Mouse (Mus musculus) cerebellum, adult (tissue): ENCODE measurements around the gene Igf2bp2.

ENCODE experiments used
- ATAC-seq: cut with Nextera tagmentation; 2 replicates; pipeline ENCODE4 v1.9.2; 2017; ENCODE audit warnings: mild to moderate bottlenecking, moderate library complexity, mixed read lengths; ENCODE audit not compliant: insufficient number of reproducible peaks, low FRiP score, low TSS enrichment

Gene Igf2bp2

DNA sequence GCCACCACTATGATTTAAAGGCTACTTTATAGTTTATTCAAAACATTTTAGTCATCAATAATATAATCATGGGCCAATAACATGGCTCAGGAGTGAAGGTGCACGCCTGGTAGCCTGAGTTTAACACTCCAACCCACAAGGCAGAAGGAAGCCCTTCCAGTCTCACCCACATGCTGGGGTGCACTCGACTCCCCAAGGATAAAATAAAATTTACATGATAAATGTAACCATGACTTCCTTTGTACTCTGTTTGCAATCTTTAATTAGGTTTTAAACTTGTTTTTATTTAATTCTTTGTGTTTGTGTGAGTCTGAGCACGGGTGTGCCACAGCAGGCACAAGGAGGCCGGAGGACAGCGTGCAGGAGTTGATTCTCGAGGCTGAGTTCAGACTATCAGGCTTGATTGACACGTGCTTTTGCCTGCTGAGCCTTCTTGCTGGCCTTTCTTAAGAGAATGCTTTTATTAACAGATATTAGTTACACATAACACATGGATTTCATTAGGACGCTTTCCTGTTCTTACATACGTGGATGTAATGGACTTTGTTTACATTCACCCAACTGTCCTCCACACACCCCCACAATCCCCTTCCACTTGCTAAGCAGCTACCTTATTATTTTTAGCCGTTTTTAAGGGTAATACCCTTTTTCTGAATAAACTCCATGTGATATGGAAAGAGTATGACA lies 13.3 kb downstream of the Igf2bp2 start:
- ATAC-seq, result no peak

DNA sequence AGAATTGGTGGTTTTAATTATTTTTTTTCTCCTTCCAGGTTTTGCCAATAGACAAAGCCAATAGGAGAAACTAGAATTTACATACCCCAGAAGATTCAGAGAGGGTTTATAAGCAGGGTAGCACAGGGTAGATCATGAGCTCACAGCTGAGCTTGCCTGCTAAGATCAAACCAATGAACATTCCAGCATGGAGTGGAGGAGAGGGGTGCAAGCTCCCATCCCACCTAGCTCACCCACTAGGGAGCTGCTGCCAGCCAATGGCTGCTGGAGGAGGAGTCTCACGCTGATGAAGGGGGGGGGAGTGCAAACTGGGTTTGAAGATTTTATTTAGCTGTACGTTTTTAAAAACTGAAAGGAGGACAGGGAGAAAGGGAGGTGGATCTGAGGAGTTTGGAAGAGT lies 14.0 kb downstream of the Igf2bp2 start:
- ATAC-seq, result no peak

DNA sequence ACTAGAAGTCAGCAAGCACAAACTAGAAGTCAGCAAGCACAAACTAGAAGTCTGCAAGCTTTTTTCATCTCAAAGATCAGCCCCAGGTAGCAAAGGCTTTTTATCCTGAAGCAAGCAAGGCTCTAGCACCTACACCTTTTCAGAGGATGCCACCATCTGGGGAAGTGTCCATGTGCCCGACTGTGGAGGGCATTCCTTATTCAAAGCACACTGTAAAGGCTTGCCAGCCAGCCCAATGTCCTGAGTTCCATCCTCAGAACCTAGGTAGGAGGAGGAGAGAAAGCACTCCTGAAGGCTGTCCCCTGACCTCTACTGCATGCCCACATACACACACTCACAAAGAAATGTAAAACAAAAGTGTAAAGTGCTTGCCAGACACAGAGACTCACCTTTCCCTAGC lies 16.0 kb downstream of the Igf2bp2 start:
- no peak for ATAC-seq

DNA sequence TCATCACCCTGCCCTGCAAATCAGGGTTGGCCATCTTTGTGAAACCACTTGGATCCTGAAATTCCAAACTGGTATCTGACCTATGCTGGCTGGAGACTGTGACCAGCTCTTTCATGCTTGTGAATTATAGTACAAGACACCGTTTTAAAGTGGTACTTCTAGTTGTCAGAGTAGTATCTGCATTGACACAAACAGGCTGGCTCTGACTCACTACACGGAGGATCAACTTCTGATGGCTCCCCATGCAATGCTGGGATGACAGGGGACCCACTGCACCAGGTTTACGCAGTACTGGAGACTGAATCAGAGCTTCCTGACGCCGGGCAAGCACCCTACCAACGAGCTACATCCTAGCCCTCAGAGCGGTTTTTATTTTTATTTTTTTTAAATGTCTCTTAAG lies 17.0 kb downstream of the Igf2bp2 start:
- no peak for ATAC-seq

DNA sequence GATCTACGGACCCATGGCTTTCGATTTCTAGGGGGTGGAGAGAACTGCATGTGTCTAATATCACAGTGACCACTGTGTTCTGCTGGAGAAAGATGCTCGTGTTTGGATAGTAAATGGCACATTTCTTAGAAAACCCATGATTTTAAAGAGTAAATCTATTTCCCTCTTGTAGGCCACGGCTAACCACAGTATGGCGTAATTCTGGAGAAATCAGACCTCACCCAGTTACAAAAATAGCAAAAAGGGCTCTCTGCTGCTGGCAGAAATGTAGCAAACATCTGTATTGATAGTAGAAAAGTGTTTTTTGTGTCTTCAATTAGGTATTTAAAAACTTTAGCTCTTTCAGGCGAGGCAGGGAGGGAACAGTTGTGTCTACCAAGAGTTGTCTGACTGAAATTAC lies 18.6 kb downstream of the Igf2bp2 start:
- ATAC-seq, result no peak

DNA sequence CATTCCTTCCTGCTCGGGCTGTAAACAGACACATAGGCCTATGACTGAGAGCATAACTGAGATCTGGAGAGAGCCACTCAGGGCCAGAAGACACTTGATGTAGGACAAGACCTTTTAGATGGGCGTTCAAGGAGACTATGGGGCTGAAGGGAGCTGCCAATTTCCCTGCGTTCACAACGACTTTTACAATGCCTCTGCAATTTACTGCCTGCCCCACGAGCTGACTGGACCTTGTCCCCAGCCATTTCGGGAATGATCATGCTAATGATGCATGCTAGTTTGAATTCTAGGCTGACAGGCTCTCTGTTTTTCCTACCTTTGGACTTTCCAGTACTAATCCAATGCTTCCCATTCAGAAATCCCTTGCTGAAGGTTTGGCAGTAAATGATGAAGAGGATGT lies 22.2 kb downstream of the Igf2bp2 start:
- no peak for ATAC-seq

DNA sequence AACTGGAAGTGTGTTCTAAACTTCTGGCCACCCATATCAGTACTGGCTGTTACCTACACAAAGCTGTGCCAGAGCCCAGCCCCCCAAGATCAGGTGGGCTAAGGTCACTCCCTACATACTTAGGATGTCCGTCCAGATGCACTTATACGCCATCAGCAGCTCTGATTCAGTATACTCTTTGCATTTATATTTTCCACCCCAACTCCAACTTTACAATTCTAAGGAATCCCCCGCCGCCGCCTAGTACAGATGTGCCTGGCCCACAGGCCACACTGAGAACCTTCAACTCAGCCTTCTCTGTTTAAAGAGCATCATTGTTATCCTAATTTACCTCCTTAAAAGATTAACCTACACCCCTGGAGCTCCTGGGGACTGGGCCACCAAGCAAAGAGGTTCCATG lies 23.3 kb downstream of the Igf2bp2 start:
- no peak for ATAC-seq

DNA sequence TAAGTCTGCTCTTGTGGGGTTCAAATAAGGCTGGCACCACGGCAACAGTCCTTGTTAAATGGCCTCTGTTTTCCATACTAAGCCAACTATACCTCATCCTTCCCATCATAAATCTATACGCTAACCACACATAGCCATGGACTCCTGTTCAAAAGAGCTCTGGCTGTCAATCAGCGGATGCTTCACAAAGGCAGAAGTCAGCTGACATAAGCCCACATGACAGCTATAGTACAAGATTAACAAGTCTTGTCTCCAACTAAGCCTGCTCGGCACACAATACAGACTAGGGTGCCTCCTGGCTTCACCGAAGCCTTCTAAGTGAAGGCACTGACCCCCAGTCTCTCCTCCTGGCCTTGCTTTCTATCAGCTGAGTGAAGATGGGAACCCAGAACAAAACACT lies 26.9 kb downstream of the Igf2bp2 start:
- ATAC-seq, result no peak

DNA sequence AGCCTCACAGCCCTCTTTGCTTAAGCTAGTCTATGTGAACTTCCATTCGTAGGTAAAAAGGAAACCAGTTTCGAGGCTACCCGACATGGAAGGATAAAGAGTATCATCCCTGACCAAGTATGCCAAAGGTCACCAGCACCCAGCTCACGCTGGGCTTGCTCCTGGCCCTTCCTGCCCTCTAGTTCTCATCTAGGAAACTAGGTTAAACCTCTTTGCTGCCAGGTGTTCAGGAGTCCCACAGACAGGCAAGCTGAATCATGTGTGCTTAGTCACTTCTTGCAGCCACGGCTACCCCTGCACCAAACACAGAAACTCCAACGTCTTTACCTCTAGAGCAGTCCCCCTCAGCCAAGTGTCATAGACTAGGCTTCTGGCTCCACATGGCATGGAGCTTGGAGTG lies 31.8 kb downstream of the Igf2bp2 start:
- no peak for ATAC-seq

DNA sequence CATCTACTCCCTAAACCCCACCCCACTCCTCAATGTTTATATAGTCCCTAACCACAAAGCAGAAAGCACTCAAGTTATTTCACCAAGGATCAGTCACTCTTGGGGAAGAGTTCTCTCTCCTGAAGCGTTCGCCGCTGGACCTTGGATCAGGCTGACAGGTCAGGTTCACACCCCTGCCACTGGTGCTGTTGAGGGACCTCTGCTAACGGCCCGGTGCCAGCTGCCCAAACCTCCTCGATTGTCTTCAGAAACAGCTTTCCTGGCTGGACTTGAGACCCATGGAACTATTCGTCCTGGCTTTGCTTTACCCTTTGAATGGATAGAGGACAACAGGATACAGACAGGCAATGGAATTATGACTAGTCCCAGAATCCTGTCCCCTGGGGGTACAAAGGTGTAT lies 33.6 kb downstream of the Igf2bp2 start:
- ATAC-seq, result no peak

DNA sequence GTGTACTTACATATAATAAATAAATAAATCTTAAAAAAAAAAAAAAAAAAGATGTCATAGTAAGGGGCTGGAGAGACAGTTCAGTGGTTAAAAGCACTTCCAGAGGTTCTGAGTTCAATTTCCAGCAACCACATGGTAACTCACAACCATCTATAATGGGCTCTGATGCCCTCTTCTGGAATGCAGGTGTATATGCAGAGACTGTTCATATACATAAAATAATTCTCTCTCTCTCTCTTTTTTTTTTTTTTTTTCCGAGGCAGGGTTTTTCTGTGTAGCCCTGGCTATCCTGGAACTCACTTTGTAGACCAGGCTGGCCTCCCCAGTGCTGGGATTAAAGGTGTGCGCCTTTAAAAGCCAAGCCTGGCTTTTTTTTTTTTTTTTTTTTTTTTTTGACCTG lies 34.5 kb downstream of the Igf2bp2 start:
- no peak for ATAC-seq

DNA sequence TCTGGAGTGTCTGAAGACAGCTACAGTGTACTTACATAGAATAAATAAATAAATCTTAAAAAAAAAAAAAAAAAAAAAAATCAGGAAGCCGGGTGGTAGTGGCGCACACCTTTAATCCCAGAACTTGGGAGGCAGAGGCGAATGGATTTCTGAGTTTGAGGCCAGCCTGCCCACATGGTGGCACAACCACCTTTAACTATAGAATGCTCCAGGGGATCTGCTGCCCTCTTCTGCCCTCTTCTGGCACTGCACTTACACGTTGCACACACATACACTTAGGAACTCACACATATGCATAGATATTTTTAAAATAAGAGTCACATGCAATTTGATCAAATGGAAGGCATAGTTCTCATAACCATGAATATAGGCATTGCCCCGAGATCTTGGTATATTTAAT lies 35.3 kb downstream of the Igf2bp2 start:
- ATAC-seq, result no peak

DNA sequence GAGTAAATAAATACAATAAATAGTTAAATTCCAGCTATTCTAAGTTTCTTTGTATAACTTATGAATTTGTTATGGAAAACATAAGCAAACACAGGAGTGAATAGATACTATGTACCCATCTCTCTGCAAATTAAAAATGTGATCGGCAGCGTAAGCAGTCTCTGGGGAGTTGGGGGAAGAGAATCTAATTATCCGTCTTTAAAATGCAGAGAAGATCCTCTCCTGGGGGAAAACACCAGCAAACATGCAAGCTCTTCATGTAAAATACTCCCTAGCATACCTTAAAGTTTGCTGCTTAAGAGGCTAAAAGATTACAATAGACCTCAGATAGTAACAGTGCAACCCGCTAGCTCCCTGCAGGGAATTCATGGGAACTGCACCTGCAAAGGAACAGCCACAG lies 36.2 kb downstream of the Igf2bp2 start:
- no peak for ATAC-seq

DNA sequence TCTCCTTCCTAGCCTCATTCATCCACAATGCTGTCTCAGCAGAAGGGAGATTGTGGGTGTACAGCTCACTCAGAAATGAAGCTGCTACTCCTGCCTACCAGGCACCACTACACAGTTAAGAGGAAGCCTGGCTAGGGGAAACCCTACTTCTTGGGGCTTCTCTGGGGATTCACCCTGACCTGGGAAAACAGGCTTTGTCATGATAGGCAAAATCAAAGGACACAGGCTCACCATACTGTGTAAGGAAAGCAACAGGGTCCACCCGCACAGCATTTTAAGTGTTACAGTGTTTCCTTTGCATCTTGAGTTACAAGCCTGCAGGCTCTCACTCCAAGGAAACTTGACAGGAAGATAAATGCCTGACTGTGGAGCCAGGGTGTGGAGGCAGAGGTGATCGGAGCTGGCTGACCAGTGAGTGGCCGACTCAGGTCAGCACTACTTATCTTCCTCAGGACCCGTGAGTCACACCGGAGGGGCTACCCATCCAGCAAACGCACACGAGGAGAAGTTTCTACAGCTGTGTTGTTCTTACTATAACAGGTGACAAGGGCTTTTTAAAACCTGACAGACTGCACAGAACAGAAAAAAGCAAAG lies 38.7 kb downstream of the Igf2bp2 start:
- no peak for ATAC-seq

DNA sequence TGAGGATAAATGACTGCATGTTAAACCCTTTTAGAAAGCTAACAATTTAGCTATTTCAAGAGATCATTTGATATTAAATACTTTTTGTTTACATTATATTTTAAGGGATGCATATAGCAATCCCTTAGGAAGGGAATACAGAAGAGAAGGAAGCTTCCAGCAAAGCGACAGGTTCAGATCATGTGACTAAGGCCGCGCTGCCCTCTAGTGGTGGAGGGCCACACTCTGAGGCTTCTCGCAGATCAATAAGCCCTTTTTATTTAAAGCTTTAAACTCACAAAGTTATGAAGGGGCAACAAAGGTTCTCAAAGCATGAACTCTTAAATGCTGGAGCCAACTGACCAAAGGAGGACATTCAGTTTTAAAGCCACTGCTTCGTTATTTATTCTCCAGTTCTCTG lies 39.4 kb downstream of the Igf2bp2 start:
- ATAC-seq, result no peak

DNA sequence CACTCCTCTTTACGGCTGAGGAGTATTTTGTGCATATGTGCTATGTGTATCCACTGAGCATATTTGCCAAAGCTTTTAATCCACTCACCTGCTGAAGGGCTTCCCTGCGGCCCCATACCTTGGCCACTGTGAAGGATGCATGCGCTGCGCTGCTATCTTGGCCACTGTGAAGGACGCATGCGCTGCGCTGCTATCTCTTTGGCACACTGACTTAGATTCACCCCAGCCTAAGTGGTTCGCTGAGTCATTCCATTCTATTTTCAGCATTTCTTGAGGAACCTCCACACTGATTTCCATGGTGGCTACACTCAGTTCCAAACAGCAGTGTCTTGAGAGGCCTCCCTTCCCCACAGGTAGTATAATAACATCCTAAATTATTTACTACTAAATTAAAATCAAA lies 42.0 kb downstream of the Igf2bp2 start:
- no peak for ATAC-seq

DNA sequence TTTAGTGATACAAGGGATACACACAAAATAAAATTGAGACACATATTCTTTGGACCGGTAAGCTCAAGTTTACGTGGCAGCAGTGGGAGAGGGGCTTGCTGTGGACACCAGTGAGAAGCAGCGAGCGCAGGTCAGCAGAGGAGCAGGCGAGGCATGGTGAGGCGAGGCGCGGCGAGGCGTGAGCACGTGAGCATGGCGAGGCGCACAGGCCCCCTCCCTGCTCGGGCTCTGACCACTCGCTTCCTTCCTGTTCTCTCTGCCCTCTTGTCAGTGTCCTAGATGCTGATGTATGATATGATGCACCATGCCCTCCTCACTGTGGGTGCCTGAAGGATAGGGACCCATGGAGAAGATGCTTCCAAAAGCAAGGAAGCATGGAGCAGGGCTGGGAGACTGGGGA lies 43.6 kb downstream of the Igf2bp2 start:
- no peak for ATAC-seq

DNA sequence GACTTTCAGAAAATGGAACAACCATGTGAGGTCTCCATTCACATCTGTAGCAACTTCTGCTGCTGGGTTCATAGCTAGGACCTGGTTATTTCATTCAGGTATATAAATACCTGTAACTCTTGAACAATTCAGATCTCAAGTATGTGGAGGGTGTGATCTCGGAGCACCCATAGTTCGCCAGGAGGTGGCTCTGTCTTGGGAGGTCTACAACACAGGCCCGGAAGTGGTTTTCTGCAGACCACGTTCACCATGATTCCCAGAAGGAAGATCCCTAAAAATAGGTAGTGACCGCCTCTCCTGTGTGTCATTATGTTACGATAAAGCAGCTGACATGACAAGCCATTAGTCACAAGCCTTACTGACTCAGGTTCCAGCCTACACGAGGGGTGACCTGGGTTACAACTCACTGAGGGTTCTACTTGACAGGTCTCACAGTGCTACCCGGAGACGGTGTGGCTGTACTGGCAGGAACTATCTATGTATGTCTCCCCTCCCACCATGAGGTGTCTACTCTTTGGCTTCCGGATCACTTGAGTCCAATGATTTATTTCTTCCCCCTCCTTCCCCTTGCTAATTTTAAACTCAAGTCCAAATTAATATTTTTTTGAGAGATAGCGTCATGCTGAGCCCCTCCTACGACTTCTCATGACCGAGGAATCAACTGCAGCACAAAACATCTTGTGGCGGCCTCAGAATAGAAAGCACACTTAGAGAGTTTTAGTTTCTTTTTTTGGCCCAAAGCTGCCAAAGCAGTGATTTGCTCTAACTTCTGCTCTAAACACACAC lies 44.2 kb downstream of the Igf2bp2 start:
- no peak for ATAC-seq

DNA sequence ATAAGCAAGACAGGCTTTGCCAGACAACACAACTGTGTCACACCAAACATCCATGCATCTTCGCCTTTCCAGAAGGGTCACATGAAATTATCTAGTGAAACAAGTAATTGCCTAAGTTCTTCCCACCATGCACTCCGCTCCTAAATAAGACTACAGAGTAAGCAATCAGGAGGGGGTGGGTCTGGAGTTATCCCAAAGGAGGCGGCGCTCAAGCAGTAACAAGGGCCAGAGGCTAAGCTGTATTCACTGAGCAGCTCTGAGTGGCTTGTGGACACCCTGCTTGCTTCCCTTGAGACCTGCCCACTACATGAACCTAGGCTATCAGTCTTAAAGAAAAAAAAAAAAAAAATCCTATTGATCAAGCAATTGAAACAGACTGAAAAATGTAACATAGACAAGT lies 44.9 kb downstream of the Igf2bp2 start:
- ATAC-seq, result no peak

DNA sequence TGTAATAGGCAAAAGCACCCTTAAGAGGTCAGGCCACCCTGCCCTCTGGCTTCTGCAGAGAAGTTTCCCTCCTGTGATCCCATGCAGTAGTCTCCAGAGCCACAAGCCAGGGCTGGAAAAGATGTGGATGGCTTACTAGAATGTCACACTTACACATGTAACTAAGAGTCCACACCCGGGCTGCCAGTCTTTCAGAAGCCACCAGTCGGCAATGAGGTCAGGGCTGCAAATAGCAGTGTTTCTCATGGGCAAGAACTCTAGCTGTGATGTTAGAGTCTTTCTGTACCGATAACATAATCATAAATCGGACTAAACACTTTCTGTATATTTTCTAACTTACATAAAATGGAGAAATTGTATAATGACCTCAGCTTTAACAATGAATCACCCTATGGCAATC lies 46.4 kb downstream of the Igf2bp2 start:
- no peak for ATAC-seq

DNA sequence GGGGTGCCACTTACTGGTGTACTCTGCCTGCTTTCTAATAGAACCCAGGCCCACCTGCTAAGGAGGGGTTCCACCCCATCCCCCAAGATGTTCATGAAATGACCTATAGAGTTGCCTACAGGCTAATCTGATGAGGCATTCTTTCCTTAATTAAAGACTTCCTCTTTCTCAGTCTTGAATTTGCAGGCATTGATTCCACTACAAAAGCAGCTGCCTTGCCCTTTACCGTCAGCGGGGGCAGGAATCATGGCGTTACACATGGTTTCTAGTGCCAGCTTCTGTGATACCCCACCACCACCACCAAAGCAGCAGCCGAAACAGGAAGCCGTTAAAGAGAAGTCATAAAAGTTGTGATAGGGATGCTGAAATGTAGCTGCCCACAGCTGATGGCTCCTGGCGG lies 47.0 kb downstream of the Igf2bp2 start:
- ATAC-seq, result no peak

DNA sequence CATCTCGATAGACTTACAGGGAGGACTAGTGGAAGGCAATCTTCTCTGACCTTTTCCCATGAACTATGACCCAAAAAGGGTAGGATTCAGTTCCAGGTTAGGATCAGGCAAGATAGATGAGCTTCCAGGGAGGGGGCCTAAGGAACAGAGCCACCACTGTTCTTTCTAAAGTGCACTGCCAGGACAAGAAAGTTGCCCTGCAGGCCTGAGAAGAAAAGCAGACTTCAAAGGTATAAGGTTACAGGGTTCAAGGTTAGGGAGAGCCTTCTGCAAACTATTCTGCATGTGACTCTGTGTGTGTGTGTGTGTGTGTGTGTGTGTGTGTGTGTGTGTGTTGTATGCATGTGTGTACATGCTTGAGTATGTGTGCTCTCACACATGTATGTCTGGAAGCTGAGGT lies 53.1 kb downstream of the Igf2bp2 start:
- ATAC-seq, result no peak
